Mouse (Mus musculus): Measurements from ENCODE around the gene F13b. TPM values are rescaled to one million over a fixed set of nuclear protein-coding genes. Genes with fewer than 3 reads are reported as not detected.

The F13b gene
- polyA plus RNA-seq (2016; fragmentation: Nextera tagmentation; extraction: Ambion mirVana): not detected in 2 replicates

DNA sequence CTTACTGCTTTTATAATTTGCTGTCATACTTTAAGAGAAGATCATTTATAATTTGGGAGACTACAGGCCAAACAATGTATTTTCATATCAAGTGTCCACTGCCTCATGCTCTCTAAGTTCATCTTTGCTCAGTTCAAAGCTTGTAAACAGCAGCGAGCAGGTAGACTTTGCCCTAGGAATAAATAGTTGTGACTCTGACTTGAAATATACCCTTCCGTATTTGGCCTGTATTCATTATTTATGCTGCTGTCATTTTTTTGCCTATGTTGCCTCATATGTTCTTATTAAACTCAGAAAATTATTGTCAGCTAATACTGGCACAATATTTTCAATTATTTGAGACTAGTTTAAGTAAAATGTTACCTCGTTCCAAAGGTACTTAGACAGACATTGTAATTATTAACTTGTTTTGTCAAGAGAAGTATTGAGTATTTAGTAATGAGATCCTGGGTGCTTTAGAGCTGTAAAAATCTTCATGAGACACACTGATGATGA is at the start of gene F13b:
F13b (plus strand) TSS at position 445 of the 495 bp plus-strand sequence.
- DNase-seq (ENCODE audit: low spot score): no peak
- 87% methylated on average over 3 of the region's 3 CpGs for WGBS
- Histone ChIP-seq H3K36me3 (0 out of 2 replicates have a peak, but pooled peaks cover under 1% of the 10 kb centered on the region), H3K4me3 (no peak within 1 kb of the TSS), H3K27ac (replicated peaks) (no peak within 1 kb of the TSS), H3K4me1 (no peaks in the 10 kb centered on the region), H3K27me3 (ENCODE audit: low read depth, poor library complexity, severe bottlenecking) (no peaks in the 10 kb centered on the region), H3K9me3 (replicated peaks) (no peaks in the 10 kb centered on the region)

GRCm38 (mm10) chr1:139454340-139455225 is 46.9 kb upstream of the F13b start, which contains the start of gene Aspm:
Gene Aspm (plus strand): TSS chr1:139454772.
- H3K9me3 ChIP-seq (replicated peaks): no peaks in the 10 kb centered on the region
- peaks cover 27% of the 10 kb centered on the region for H3K36me3 ChIP-seq
- H3K4me1 ChIP-seq: peaks cover 27% of the 10 kb centered on the region
- WGBS: under 1% methylated on average over 65 of the region's 65 CpGs
- H3K27me3 ChIP-seq (ENCODE audit: low read depth, poor library complexity, severe bottlenecking): no peaks in the 10 kb centered on the region
- peak; percentile 93 for DNase-seq (ENCODE audit: low spot score)
- peak within 1 kb of the TSS; percentile 94 for H3K4me3 ChIP-seq
- H3K27ac ChIP-seq (replicated peaks): peak within 1 kb of the TSS; percentile 96

- peak; percentile 61 for DNase-seq (ENCODE audit: low spot score)
- Histone ChIP-seq H3K27me3 (ENCODE audit: low read depth, poor library complexity, severe bottlenecking) (no peaks in the 10 kb centered on the region), H3K4me3 (peak overlapping the region; percentile 94), H3K36me3 (peaks cover 35% of the 10 kb centered on the region), H3K27ac (replicated peaks) (peak overlapping the region; percentile 96), H3K4me1 (peaks cover 32% of the 10 kb centered on the region), H3K9me3 (replicated peaks) (no peaks in the 10 kb centered on the region)
- WGBS: 4% methylated on average over 17 of the region's 17 CpGs
Observed at GRCm38 (mm10) chr1:139455226-139455869, 46.2 kb upstream of the F13b start.

GRCm38 (mm10) chr1:139460807-139461206 is 40.7 kb upstream of the F13b start:
- Histone ChIP-seq H3K4me3 (no peak overlapping the region), H3K36me3 (peaks cover 90% of the 10 kb centered on the region), H3K27ac (replicated peaks) (no peak overlapping the region), H3K27me3 (ENCODE audit: low read depth, poor library complexity, severe bottlenecking) (no peaks in the 10 kb centered on the region), H3K9me3 (replicated peaks) (no peaks in the 10 kb centered on the region), H3K4me1 (peaks cover 26% of the 10 kb centered on the region)
- 85% methylated on average over 5 of the region's 5 CpGs for WGBS
- DNase-seq (ENCODE audit: low spot score): no peak

DNA sequence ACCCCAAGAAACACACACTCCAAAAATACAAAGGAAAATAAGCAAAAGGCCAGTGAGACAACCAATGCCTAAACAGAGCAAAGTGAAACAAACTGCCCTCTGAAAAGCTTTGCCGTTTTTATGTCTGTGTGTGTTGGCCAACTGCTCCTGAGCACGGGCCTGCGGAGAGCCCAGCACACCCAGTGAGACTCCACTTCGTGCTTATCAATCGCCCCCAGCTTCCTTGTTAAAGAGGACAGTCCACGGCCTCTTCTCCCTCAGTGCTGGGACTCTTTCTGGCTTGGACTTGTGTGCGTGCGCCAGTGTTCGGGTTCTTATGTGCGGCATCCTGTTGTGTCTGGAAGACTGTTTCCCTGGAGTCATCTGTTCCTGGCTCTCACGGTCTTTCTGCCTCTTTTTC is 35.6 kb upstream of the F13b start:
- no peak overlapping the region for H3K4me3 ChIP-seq
- H3K27ac ChIP-seq (replicated peaks): no peak overlapping the region
- no peaks in the 10 kb centered on the region for H3K27me3 ChIP-seq (ENCODE audit: low read depth, poor library complexity, severe bottlenecking)
- DNase-seq (ENCODE audit: low spot score): no peak
- 95% methylated on average over 11 of the region's 11 CpGs for WGBS
- peaks cover 1% of the 10 kb centered on the region for H3K4me1 ChIP-seq
- no peaks in the 10 kb centered on the region for H3K9me3 ChIP-seq (replicated peaks)
- H3K36me3 ChIP-seq: peaks cover 96% of the 10 kb centered on the region

- H3K27ac ChIP-seq (replicated peaks): no peak overlapping the region
- H3K36me3 ChIP-seq: peaks cover 99% of the 10 kb centered on the region
- H3K4me1 ChIP-seq: no peaks in the 10 kb centered on the region
- no peaks in the 10 kb centered on the region for H3K9me3 ChIP-seq (replicated peaks)
- DNase-seq (ENCODE audit: low spot score): no peak
- no peaks in the 10 kb centered on the region for H3K27me3 ChIP-seq (ENCODE audit: low read depth, poor library complexity, severe bottlenecking)
- 96% methylated on average over 11 of the region's 11 CpGs for WGBS
- H3K4me3 ChIP-seq: no peak overlapping the region
Observed at GRCm38 (mm10) chr1:139478898-139479297, 22.6 kb upstream of the F13b start.

DNA sequence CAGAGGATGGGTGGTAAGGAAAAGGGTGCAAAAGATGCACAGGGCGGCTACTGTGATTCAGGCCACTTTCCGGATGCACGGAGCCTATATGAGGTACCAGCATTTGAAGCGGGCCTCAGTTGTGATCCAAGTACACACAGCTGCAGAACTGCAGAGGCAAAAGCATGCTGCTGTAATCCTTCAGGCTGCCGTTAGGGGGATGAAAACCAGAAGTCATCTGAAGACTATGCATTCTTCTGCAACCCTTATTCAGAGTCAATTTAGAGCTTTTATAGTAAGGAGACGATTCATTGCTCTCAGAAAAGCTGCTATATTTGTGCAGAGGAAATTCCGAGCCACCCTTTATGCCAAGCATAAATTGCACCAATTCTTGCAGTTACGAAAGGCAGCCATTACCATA is 21.3 kb upstream of the F13b start:
- no peak overlapping the region for H3K4me3 ChIP-seq
- H3K27ac ChIP-seq (replicated peaks): no peak overlapping the region
- no peaks in the 10 kb centered on the region for H3K9me3 ChIP-seq (replicated peaks)
- H3K36me3 ChIP-seq: peaks cover 99% of the 10 kb centered on the region
- WGBS: 94% methylated on average over 8 of the region's 8 CpGs
- no peak for DNase-seq (ENCODE audit: low spot score)
- H3K27me3 ChIP-seq (ENCODE audit: low read depth, poor library complexity, severe bottlenecking): no peaks in the 10 kb centered on the region
- H3K4me1 ChIP-seq: no peaks in the 10 kb centered on the region

- Histone ChIP-seq H3K4me3 (no peak overlapping the region), H3K27me3 (ENCODE audit: low read depth, poor library complexity, severe bottlenecking) (no peaks in the 10 kb centered on the region), H3K9me3 (replicated peaks) (no peaks in the 10 kb centered on the region), H3K4me1 (no peaks in the 10 kb centered on the region), H3K27ac (replicated peaks) (no peak overlapping the region), H3K36me3 (peaks cover 99% of the 10 kb centered on the region)
- 90% methylated on average over 4 of the region's 4 CpGs for WGBS
- no peak for DNase-seq (ENCODE audit: low spot score)
Observed at GRCm38 (mm10) chr1:139481146-139481545, 20.4 kb upstream of the F13b start.

DNA sequence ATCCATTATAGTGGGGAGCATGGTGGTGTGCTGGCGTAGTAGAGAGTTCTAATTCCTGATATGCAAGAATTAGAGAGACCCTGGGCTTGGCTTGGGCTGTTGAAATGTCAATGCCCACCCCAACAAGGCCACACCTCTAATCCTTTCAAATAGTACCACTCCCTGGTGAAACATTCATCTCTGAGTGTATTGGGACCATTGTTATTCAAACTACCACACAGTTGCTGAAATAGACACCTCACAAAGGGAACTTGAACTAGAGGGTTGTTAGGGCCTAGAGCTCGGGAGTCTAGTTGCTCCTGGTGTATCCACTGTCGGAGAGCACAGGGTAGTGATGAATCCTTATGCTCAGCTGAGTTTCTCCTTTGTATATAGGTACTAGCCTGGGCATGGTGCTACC is 6.9 kb upstream of the F13b start:
- no peak overlapping the region for H3K4me3 ChIP-seq
- H3K27ac ChIP-seq (replicated peaks): no peak overlapping the region
- H3K36me3 ChIP-seq: peaks cover 65% of the 10 kb centered on the region
- no peaks in the 10 kb centered on the region for H3K4me1 ChIP-seq
- 88% methylated on average over 3 of the region's 3 CpGs for WGBS
- H3K9me3 ChIP-seq (replicated peaks): no peaks in the 10 kb centered on the region
- no peaks in the 10 kb centered on the region for H3K27me3 ChIP-seq (ENCODE audit: low read depth, poor library complexity, severe bottlenecking)
- DNase-seq (ENCODE audit: low spot score): no peak

DNA sequence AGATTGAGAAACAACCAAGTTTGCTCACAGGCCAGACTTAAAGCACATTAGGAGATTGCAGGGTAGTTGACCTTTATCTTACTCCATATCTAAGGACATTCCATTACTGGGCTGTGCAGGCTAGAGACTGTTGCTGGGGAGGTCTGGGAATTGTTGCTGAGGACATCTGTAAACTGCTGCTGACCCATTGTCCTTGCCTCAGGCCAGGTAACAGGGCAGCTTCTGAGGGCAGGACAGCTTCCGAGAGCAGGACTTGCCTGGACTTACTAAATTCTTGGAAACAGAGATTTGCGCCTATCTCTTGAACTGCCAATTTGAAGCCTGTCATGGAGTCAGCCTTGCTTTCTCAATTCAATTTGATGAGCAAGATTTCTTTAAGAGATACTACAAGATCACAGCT is 6.1 kb upstream of the F13b start:
- peaks cover 57% of the 10 kb centered on the region for H3K36me3 ChIP-seq
- DNase-seq (ENCODE audit: low spot score): no peak
- no peaks in the 10 kb centered on the region for H3K4me1 ChIP-seq
- H3K27me3 ChIP-seq (ENCODE audit: low read depth, poor library complexity, severe bottlenecking): no peaks in the 10 kb centered on the region
- H3K27ac ChIP-seq (replicated peaks): no peak overlapping the region
- H3K9me3 ChIP-seq (replicated peaks): no peaks in the 10 kb centered on the region
- 95% methylated on average over 2 of the region's 2 CpGs for WGBS
- no peak overlapping the region for H3K4me3 ChIP-seq

DNA sequence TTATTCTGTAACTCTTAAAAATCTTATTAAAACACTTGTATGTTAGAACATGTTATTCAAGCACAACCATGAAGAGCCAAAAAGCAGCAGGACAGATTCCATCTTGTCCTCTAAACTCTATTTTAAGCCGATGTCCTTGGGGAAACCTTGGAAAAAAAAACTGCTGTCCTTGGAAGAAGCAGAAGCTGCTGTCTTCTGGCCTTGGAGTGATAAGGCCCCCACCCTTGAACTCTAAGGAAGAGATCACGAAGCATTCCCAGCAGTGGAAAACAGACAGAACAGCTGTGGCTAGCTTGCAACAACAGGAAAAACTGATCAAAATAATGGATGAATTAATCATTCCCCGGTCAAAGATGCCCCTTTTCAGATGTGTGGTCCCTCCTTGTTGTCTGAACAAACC is 5.3 kb upstream of the F13b start:
- H3K9me3 ChIP-seq (replicated peaks): no peaks in the 10 kb centered on the region
- no peak for DNase-seq (ENCODE audit: low spot score)
- no peak overlapping the region for H3K4me3 ChIP-seq
- H3K36me3 ChIP-seq: peaks cover 49% of the 10 kb centered on the region
- no peaks in the 10 kb centered on the region for H3K27me3 ChIP-seq (ENCODE audit: low read depth, poor library complexity, severe bottlenecking)
- WGBS: 92% methylated on average over 3 of the region's 3 CpGs
- no peak overlapping the region for H3K27ac ChIP-seq (replicated peaks)
- no peaks in the 10 kb centered on the region for H3K4me1 ChIP-seq

- no peaks in the 10 kb centered on the region for H3K9me3 ChIP-seq (replicated peaks)
- peaks cover 14% of the 10 kb centered on the region for H3K36me3 ChIP-seq
- DNase-seq (ENCODE audit: low spot score): no peak
- no peak overlapping the region for H3K4me3 ChIP-seq
- H3K4me1 ChIP-seq: no peaks in the 10 kb centered on the region
- no peaks in the 10 kb centered on the region for H3K27me3 ChIP-seq (ENCODE audit: low read depth, poor library complexity, severe bottlenecking)
- H3K27ac ChIP-seq (replicated peaks): no peak overlapping the region
Observed at GRCm38 (mm10) chr1:139499751-139500150, 1.8 kb upstream of the F13b start.

DNA sequence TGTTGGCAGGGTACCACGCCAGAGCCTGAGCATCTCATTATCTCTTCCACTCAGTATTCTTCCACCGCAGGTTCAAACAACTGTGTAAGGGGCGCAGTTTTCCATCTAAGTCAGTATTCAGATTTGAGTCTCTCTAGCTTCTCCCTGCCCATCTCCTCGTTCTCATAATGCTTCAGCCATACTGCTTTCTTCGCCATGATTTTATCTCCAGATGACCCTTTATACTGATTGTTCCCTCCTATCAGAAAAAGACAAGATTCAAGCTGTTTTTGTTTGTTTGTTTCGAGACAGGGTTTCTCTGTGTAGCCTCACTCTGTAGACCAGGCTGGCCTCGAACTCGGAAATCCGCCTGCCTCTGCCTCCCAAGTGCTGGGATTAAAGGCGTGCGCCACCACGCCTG is 13.1 kb downstream of the F13b start:
- H3K4me1 ChIP-seq: no peaks in the 10 kb centered on the region
- WGBS: 94% methylated on average over 12 of the region's 12 CpGs

More for the DNA sequence above, 13.1 kb downstream of the F13b start:
- H3K36me3 ChIP-seq: no peaks in the 10 kb centered on the region
- H3K4me3 ChIP-seq: no peak overlapping the region
- no peaks in the 10 kb centered on the region for H3K9me3 ChIP-seq (replicated peaks)
- no peak for DNase-seq (ENCODE audit: low spot score)
- H3K27me3 ChIP-seq (ENCODE audit: low read depth, poor library complexity, severe bottlenecking): no peaks in the 10 kb centered on the region
- H3K27ac ChIP-seq (replicated peaks): no peak overlapping the region

Measured in midbrain, embryonic 10.5 days (tissue).